Mouse (Mus musculus): ENCODE data around the gene Gpkow.

DNA sequence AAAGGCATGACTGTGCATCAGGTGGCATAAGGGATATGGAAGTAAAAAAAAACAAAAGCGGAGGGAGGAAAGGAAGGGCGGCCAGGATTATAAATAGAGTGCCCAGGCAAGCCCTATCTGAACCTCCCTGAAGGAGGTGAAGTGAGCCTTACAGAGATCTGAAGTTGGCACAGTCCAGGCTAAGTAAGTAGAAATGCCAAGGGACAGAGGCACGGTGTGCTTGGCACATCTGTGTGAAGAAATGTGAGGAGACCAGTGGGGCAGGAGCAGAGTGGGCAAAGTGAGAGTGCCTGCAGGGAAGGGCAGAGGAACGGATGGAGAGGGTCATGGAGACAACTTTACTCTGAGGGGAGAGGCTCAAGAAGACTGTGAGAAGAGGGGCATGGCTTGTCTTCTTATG is 35.8 kb upstream of the Gpkow start:
- TF ChIP-seq HCFC1 (IDR thresholded peaks at IDR 0.05; ENCODE audit: low read depth, low read length) = no peak
- no peak for TF ChIP-seq CTCF (IDR thresholded peaks at IDR 0.05 in 2 of 3, conservative IDR thresholded peaks at IDR 0.05 in 1 of 3; ENCODE audit: control insufficient read depth in 1 of 3, insufficient read depth in 1 of 3, low read depth in 2 of 3, low read length in 3 of 3, poor library complexity in 1 of 3, severe bottlenecking in 1 of 3)
- TF ChIP-seq GATA1 (IDR thresholded peaks at IDR 0.05; ENCODE audit: low read depth, low read length) = no peak
- TF ChIP-seq ZNF384 (IDR thresholded peaks at IDR 0.05; ENCODE audit: low read depth, low read length) = no peak
- no peak for TF ChIP-seq POLR2AphosphoS2 (IDR thresholded peaks at IDR 0.05; ENCODE audit: low read length)
- TF ChIP-seq SIN3A (IDR thresholded peaks at IDR 0.05; ENCODE audit: low read length) = no peak
- TF ChIP-seq EP300 (IDR thresholded peaks at IDR 0.05; ENCODE audit: low read depth in 1 of 2, low read length in 2 of 2) = no peak
- no peak for TF ChIP-seq POLR2AphosphoS5 (IDR thresholded peaks at IDR 0.05; ENCODE audit: borderline replicate concordance, low read depth, low read length)
- TF ChIP-seq ETS1 (IDR thresholded peaks at IDR 0.05; ENCODE audit: low read depth, low read length) = no peak
- no peak for TF ChIP-seq POLR2A (IDR thresholded peaks at IDR 0.05; ENCODE audit: control insufficient read depth in 1 of 2, insufficient read depth in 1 of 2, low read depth in 1 of 2, low read length in 2 of 2, poor library complexity in 1 of 2)
- TF ChIP-seq ZMIZ1 (IDR thresholded peaks at IDR 0.05; ENCODE audit: low read depth, low read length) = no peak
- no peak for TF ChIP-seq NELFE (IDR thresholded peaks at IDR 0.05; ENCODE audit: low read depth, low read length)
- no peak for TF ChIP-seq ZKSCAN1 (IDR thresholded peaks at IDR 0.05; ENCODE audit: low read depth, low read length)

Data from MEL (cell line).